Mouse (Mus musculus): ENCODE data around the gene Brip1. TPM values are rescaled to one million over a fixed set of nuclear protein-coding genes. Genes with fewer than 3 reads are reported as not detected.

Gene Brip1
- polyA plus RNA-seq, 1 experiment from 2014 or later: 2.6 TPM

GRCm38 (mm10) chr11:86099341-86099740 lies 101.7 kb downstream of the Brip1 start:
- no peak for DNase-seq (ENCODE audit: low spot score)
- no peak for TF ChIP-seq EP300 (optimal IDR thresholded peaks at IDR 0.05)
- no peak for TF ChIP-seq CTCF (IDR thresholded peaks at IDR 0.05; ENCODE audit: low read depth)
- H3K27ac ChIP-seq (replicated peaks): no peak overlapping the region

DNA sequence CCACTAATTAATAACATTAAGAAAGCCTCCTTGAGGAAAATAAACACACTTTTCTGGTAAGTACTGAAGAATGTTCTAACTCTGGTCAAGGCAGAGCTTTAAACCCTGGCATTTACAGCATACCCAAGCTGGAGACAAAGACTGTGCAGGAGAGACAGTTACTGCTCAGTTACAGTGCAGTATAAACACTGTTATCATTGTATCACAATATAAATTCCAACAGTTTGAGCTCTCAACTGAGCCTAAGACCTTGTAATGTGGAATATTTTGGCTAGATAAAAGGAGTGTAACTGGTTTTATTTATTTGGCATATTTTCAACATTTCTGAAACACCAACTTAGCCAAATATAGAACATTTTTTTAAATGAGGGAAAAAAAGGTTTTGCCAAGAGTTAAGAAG lies 112.2 kb downstream of the Brip1 start:
- Histone ChIP-seq H3K9ac (ENCODE audit: low read length) (no peak overlapping the region), H3K27me3 (ENCODE audit: control insufficient read depth, insufficient read depth, low read length) (no peaks in the 10 kb centered on the region), H3K4me2 (replicated peaks; ENCODE audit: low read depth) (no peak overlapping the region), H3K9me3 (ENCODE audit: control insufficient read depth, low read length) (no peaks in the 10 kb centered on the region), H3K36me3 (ENCODE audit: control insufficient read depth, insufficient read depth, low read length) (no peaks in the 10 kb centered on the region), H3K27ac (replicated peaks) (no peak overlapping the region), H3K4me1 (replicated peaks; ENCODE audit: control insufficient read depth, insufficient read depth) (no peaks in the 10 kb centered on the region), H3K4me3 (ENCODE audit: low read depth, low read length) (no peak overlapping the region)
- ATAC-seq (ENCODE audit: low FRiP score, low TSS enrichment) (no peak), DNase-seq (ENCODE audit: low spot score) (no peak)
- TF ChIP-seq EP300 (optimal IDR thresholded peaks at IDR 0.05) (no peak), CTCF (IDR thresholded peaks at IDR 0.05; ENCODE audit: low read depth) (no peak)

More at GRCm38 (mm10) chr11:86099341-86099740, 101.7 kb downstream of the Brip1 start:
- no peaks in the 10 kb centered on the region for H3K9me3 ChIP-seq (ENCODE audit: control insufficient read depth, low read length)
- 29% methylated on average over 2 of the region's 2 CpGs for WGBS
- H3K36me3 ChIP-seq (ENCODE audit: control insufficient read depth, insufficient read depth, low read length): no peaks in the 10 kb centered on the region
- H3K27me3 ChIP-seq (ENCODE audit: control insufficient read depth, insufficient read depth, low read length): no peaks in the 10 kb centered on the region
- H3K4me1 ChIP-seq (replicated peaks; ENCODE audit: control insufficient read depth, insufficient read depth): no peaks in the 10 kb centered on the region
- no peak overlapping the region for H3K9ac ChIP-seq (ENCODE audit: low read length)
- no peak overlapping the region for H3K4me2 ChIP-seq (replicated peaks; ENCODE audit: low read depth)
- ATAC-seq (ENCODE audit: low FRiP score, low TSS enrichment): no peak
- no peak overlapping the region for H3K4me3 ChIP-seq (ENCODE audit: low read depth, low read length)

DNA sequence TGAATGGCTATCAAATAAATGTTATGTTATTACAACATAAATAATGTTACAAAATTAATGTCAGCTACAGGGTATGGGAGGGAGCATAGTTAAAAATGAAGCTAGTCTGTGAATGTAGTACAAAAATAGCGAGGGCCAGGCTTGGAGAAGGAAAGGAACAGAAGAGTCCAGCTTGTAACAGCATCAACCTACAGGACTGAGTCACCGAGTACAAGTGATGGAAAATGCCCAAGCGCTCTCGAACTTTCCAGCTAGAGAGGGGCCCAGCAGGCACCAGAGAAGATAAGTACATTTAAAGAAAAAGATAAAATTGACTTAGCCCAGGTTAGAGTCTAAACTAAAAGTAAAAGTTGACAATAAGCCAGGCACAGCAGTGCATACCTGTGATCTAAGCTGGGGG lies 116.5 kb downstream of the Brip1 start:
- H3K4me2 ChIP-seq (replicated peaks; ENCODE audit: low read depth): no peak overlapping the region
- H3K4me1 ChIP-seq (replicated peaks; ENCODE audit: control insufficient read depth, insufficient read depth): no peaks in the 10 kb centered on the region
- WGBS: 55% methylated on average over 4 of the region's 4 CpGs
- DNase-seq (ENCODE audit: low spot score): no peak
- H3K27ac ChIP-seq (replicated peaks): no peak overlapping the region
- H3K27me3 ChIP-seq (ENCODE audit: control insufficient read depth, insufficient read depth, low read length): no peaks in the 10 kb centered on the region
- H3K36me3 ChIP-seq (ENCODE audit: control insufficient read depth, insufficient read depth, low read length): no peaks in the 10 kb centered on the region
- H3K9ac ChIP-seq (ENCODE audit: low read length): no peak overlapping the region
- TF ChIP-seq EP300 (optimal IDR thresholded peaks at IDR 0.05) (no peak), CTCF (IDR thresholded peaks at IDR 0.05; ENCODE audit: low read depth) (no peak)
- no peak overlapping the region for H3K4me3 ChIP-seq (ENCODE audit: low read depth, low read length)
- H3K9me3 ChIP-seq (ENCODE audit: control insufficient read depth, low read length): no peaks in the 10 kb centered on the region
- no peak for ATAC-seq (ENCODE audit: low FRiP score, low TSS enrichment)

GRCm38 (mm10) chr11:86078025-86078424 lies 123.0 kb downstream of the Brip1 start:
- Histone ChIP-seq H3K4me1 (replicated peaks; ENCODE audit: control insufficient read depth, insufficient read depth) (no peaks in the 10 kb centered on the region), H3K9me3 (ENCODE audit: control insufficient read depth, low read length) (no peaks in the 10 kb centered on the region), H3K9ac (ENCODE audit: low read length) (no peak overlapping the region), H3K27me3 (ENCODE audit: control insufficient read depth, insufficient read depth, low read length) (no peaks in the 10 kb centered on the region), H3K4me3 (ENCODE audit: low read depth, low read length) (no peak overlapping the region), H3K36me3 (ENCODE audit: control insufficient read depth, insufficient read depth, low read length) (no peaks in the 10 kb centered on the region), H3K27ac (replicated peaks) (no peak overlapping the region), H3K4me2 (replicated peaks; ENCODE audit: low read depth) (no peak overlapping the region)
- ATAC-seq (ENCODE audit: low FRiP score, low TSS enrichment): no peak
- no peak for DNase-seq (ENCODE audit: low spot score)
- 85% methylated on average over 8 of the region's 8 CpGs for WGBS
- TF ChIP-seq CTCF (IDR thresholded peaks at IDR 0.05; ENCODE audit: low read depth): no peak
- no peak for TF ChIP-seq EP300 (optimal IDR thresholded peaks at IDR 0.05)

- Histone ChIP-seq H3K27me3 (ENCODE audit: control insufficient read depth, insufficient read depth, low read length) (no peaks in the 10 kb centered on the region), H3K27ac (replicated peaks) (no peak overlapping the region), H3K36me3 (ENCODE audit: control insufficient read depth, insufficient read depth, low read length) (no peaks in the 10 kb centered on the region), H3K9ac (ENCODE audit: low read length) (no peak overlapping the region), H3K4me2 (replicated peaks; ENCODE audit: low read depth) (no peak overlapping the region), H3K4me1 (replicated peaks; ENCODE audit: control insufficient read depth, insufficient read depth) (no peaks in the 10 kb centered on the region), H3K9me3 (ENCODE audit: control insufficient read depth, low read length) (no peaks in the 10 kb centered on the region), H3K4me3 (ENCODE audit: low read depth, low read length) (no peak overlapping the region)
- 89% methylated on average over 7 of the region's 7 CpGs for WGBS
- TF ChIP-seq CTCF (IDR thresholded peaks at IDR 0.05; ENCODE audit: low read depth): no peak
- TF ChIP-seq EP300 (optimal IDR thresholded peaks at IDR 0.05): no peak
- DNase-seq (ENCODE audit: low spot score) (no peak), ATAC-seq (ENCODE audit: low FRiP score, low TSS enrichment) (no peak)
Measured at GRCm38 (mm10) chr11:86076966-86077365, 124.0 kb downstream of the Brip1 start.

DNA sequence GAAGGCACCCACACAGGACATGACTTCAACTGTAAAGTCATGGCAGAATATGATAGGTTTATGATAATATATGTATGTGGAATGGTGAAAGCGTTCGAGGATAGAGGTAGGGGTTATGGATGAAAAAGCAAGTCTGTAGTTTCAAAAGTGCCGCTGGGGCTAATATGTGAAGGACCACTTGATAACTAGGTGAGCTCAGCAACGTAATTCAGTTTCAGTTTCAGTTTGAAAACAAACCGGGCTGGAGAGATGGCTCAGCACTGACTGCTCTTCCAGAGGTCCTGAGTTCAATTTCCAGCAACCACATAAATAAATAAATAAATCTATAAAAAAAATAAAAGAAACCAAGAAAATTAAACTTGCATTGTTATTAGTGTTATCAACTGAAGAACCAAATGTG lies 124.6 kb downstream of the Brip1 start:
- WGBS: 92% methylated on average over 5 of the region's 5 CpGs

More for the DNA sequence above, 124.6 kb downstream of the Brip1 start:
- no peak overlapping the region for H3K4me3 ChIP-seq (ENCODE audit: low read depth, low read length)
- no peaks in the 10 kb centered on the region for H3K4me1 ChIP-seq (replicated peaks; ENCODE audit: control insufficient read depth, insufficient read depth)
- no peaks in the 10 kb centered on the region for H3K27me3 ChIP-seq (ENCODE audit: control insufficient read depth, insufficient read depth, low read length)
- no peaks in the 10 kb centered on the region for H3K36me3 ChIP-seq (ENCODE audit: control insufficient read depth, insufficient read depth, low read length)
- ATAC-seq (ENCODE audit: low FRiP score, low TSS enrichment) (no peak), DNase-seq (ENCODE audit: low spot score) (no peak)
- TF ChIP-seq CTCF (IDR thresholded peaks at IDR 0.05; ENCODE audit: low read depth): no peak
- no peak for TF ChIP-seq EP300 (optimal IDR thresholded peaks at IDR 0.05)
- H3K9ac ChIP-seq (ENCODE audit: low read length): no peak overlapping the region
- H3K4me2 ChIP-seq (replicated peaks; ENCODE audit: low read depth): no peak overlapping the region
- H3K9me3 ChIP-seq (ENCODE audit: control insufficient read depth, low read length): no peaks in the 10 kb centered on the region
- H3K27ac ChIP-seq (replicated peaks): no peak overlapping the region

Data from stomach, postnatal 0 days (tissue).